Mouse (Mus musculus): Measurements from ENCODE around the gene Rsf1. TPM values are rescaled to one million over a fixed set of nuclear protein-coding genes. Genes with fewer than 3 reads are reported as not detected.

Gene Rsf1
- total RNA-seq, 4 experiments from 2014 or later: 42.3 to 50.3 (median 43.6) TPM

GRCm38 (mm10) chr7:97631290-97631689 is 51.6 kb downstream of the Rsf1 start:
- DNase-seq (ENCODE audit: low spot score in 2 of 2): no peak

GRCm38 (mm10) chr7:97632897-97633296 is 53.2 kb downstream of the Rsf1 start:
- no peak for DNase-seq (ENCODE audit: low spot score in 2 of 2)

- DNase-seq (ENCODE audit: low spot score in 2 of 2): no peak
Measured at GRCm38 (mm10) chr7:97645060-97645459, 65.4 kb downstream of the Rsf1 start.

GRCm38 (mm10) chr7:97647656-97648055 is 68.0 kb downstream of the Rsf1 start:
- no peak for DNase-seq (ENCODE audit: low spot score in 2 of 2)

- DNase-seq (ENCODE audit: low spot score in 2 of 2): no peak
Measured at GRCm38 (mm10) chr7:97650729-97651128, 71.0 kb downstream of the Rsf1 start.

GRCm38 (mm10) chr7:97656144-97656543 is 76.5 kb downstream of the Rsf1 start:
- DNase-seq (ENCODE audit: low spot score in 2 of 2): no peak

GRCm38 (mm10) chr7:97661634-97662033 is 81.9 kb downstream of the Rsf1 start:
- no peak for DNase-seq (ENCODE audit: low spot score in 2 of 2)

- DNase-seq (ENCODE audit: low spot score in 2 of 2): no peak
Measured at GRCm38 (mm10) chr7:97679239-97679638, 99.5 kb downstream of the Rsf1 start.

- DNase-seq (ENCODE audit: low spot score in 2 of 2): no peak
Measured at GRCm38 (mm10) chr7:97687831-97688230, 108.1 kb downstream of the Rsf1 start.

- no peak for DNase-seq (ENCODE audit: low spot score in 2 of 2)
Measured at GRCm38 (mm10) chr7:97695441-97695840, 115.8 kb downstream of the Rsf1 start.

GRCm38 (mm10) chr7:97696133-97696505 is 116.4 kb downstream of the Rsf1 start:
- no peak for DNase-seq (ENCODE audit: low spot score in 2 of 2)

GRCm38 (mm10) chr7:97696506-97697254 is 117.0 kb downstream of the Rsf1 start, which contains the start of gene Clns1a:
Gene Clns1a (plus strand): TSS chr7:97696634.
- DNase-seq (ENCODE audit: low spot score in 2 of 2): peak; percentile 89 to 91

- no peak for DNase-seq (ENCODE audit: low spot score in 2 of 2)
Measured at GRCm38 (mm10) chr7:97700173-97700572, 120.5 kb downstream of the Rsf1 start.

- no peak for DNase-seq (ENCODE audit: low spot score in 2 of 2)
Measured at GRCm38 (mm10) chr7:97701106-97701505, 121.4 kb downstream of the Rsf1 start.

GRCm38 (mm10) chr7:97707123-97707522 is 127.4 kb downstream of the Rsf1 start:
- no peak for DNase-seq (ENCODE audit: low spot score in 2 of 2)

- no peak for DNase-seq (ENCODE audit: low spot score in 2 of 2)
Measured at GRCm38 (mm10) chr7:97707809-97708208, 128.1 kb downstream of the Rsf1 start.

- peak in 1 of 2 experiments; percentile 20 for DNase-seq (ENCODE audit: low spot score in 2 of 2)
Measured at GRCm38 (mm10) chr7:97709204-97709603, 129.5 kb downstream of the Rsf1 start.

GRCm38 (mm10) chr7:97714651-97715050 is 135.0 kb downstream of the Rsf1 start:
- no peak for DNase-seq (ENCODE audit: low spot score in 2 of 2)

GRCm38 (mm10) chr7:97717326-97717725 is 137.6 kb downstream of the Rsf1 start:
- no peak for DNase-seq (ENCODE audit: low spot score in 2 of 2)

- DNase-seq (ENCODE audit: low spot score in 2 of 2): peak in 1 of 2 experiments; percentile 50
Measured at GRCm38 (mm10) chr7:97719078-97719477, 139.4 kb downstream of the Rsf1 start.

GRCm38 (mm10) chr7:97720109-97720508 is 140.4 kb downstream of the Rsf1 start:
- no peak for DNase-seq (ENCODE audit: low spot score in 2 of 2)

GRCm38 (mm10) chr7:97722278-97722918 is 142.7 kb downstream of the Rsf1 start:
- no peak for DNase-seq (ENCODE audit: low spot score in 2 of 2)
